Mouse (Mus musculus): ENCODE measurements around the gene Gart.

GRCm38 (mm10) chr16:91644901-91645300 lies 1.9 kb downstream of the Gart start:
- no peak for TF ChIP-seq CTCF (IDR thresholded peaks at IDR 0.05; ENCODE audit: control insufficient read depth, insufficient read depth, insufficient replicate concordance, low read depth, low read length)
- no peak for TF ChIP-seq POLR2A (IDR thresholded peaks at IDR 0.05; ENCODE audit: control insufficient read depth, low read depth, low read length)

Data from testis, adult 2 months (tissue).